Mouse (Mus musculus) adrenal gland, adult (tissue): ENCODE data around the gene Slc7a15.
A peak's percentile ranks its signal among the peaks of the same experiment; 100 is the strongest.

Source experiments
- DNase-seq, 2 experiments: peaks; one replicate each; pipeline ENCODE4 v3.0.0; 2022 to 2023; ENCODE audit warnings: low spot score in 1 of 2; ENCODE audit not compliant: inconsistent age in 2 of 2

Gene Slc7a15

GRCm38 (mm10) chr12:8510317-8510988 lies 88.4 kb downstream of the Slc7a15 start:
- DNase-seq: no peak

DNA sequence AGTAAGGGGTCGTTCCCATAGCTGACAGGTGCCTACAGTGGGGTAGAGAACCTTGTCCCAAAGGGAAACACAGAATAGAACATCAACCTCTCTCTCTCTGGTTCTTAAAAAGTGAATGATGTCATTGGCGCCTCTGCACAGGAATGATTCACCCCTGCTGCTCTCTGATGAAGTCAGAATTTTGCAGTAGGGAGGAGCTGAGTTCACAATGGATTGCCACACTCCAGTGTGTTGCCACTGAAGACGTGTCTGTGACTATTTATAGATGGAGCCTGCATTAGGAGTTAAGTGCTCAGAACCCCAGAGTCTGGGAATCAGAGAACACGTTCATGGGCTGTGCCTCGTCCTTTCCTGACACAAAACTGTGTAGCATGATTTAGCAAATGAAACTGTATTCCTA lies 89.2 kb downstream of the Slc7a15 start:
- peak in 1 of 2 experiments; percentile 71 for DNase-seq

GRCm38 (mm10) chr12:8506954-8507707 lies 91.7 kb downstream of the Slc7a15 start:
- peak in 1 of 2 experiments; percentile 65 for DNase-seq

DNA sequence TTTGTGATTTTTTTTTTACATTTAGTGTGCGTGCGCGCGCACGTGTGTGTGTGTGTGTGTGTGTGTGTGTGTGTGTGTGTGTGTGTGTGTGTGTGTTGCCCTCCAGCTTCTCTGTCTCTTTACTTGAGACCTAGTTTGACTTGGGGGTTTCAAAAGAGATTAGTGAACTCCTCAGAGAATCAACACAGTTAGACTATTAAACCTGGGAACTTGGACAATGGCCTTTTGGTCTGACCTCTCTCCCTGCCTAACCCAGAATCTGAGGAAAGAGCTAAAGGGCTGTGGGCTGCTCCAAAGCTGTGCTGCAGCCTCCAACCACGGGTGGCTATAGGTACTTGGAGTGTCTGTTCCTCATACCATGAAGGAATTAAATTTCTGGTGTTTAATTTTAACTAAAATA lies 94.7 kb downstream of the Slc7a15 start:
- DNase-seq: no peak

- DNase-seq: peak; percentile 51 to 91
Measured at GRCm38 (mm10) chr12:8502546-8502945, 96.3 kb downstream of the Slc7a15 start.

DNA sequence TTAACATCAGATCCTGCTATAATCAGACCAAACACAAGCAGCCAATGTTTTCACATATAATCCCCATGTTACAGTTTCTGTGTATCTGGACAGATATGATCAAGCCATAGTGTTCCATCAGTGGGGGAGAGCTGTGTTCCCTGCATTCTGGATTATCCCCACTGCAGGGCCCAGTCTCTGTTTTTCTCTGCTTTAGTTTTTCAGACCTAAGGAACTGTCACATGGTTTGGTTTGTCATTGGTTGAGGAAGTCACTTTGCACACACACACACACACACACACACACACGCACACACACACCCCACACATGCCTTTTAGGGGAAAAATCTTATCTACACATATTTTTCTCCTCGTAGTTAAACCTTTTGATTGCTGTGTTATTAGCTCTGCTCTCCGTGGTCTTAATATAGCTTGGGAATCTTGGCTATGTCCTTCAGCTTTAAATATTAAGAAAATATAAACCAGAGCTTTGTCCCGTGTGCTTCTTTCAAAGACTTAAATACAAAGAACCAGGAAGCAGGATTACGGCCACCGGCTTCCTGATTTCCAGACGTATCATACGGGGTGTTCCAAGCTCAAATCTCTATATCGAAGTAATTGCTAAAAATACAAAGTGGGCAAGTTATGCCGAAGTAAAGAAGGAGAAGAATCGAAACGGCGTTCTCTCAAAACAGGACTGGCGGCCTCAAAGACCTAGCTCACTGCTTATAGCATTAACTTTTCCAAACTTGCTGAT lies 97.1 kb downstream of the Slc7a15 start:
- DNase-seq: no peak

DNA sequence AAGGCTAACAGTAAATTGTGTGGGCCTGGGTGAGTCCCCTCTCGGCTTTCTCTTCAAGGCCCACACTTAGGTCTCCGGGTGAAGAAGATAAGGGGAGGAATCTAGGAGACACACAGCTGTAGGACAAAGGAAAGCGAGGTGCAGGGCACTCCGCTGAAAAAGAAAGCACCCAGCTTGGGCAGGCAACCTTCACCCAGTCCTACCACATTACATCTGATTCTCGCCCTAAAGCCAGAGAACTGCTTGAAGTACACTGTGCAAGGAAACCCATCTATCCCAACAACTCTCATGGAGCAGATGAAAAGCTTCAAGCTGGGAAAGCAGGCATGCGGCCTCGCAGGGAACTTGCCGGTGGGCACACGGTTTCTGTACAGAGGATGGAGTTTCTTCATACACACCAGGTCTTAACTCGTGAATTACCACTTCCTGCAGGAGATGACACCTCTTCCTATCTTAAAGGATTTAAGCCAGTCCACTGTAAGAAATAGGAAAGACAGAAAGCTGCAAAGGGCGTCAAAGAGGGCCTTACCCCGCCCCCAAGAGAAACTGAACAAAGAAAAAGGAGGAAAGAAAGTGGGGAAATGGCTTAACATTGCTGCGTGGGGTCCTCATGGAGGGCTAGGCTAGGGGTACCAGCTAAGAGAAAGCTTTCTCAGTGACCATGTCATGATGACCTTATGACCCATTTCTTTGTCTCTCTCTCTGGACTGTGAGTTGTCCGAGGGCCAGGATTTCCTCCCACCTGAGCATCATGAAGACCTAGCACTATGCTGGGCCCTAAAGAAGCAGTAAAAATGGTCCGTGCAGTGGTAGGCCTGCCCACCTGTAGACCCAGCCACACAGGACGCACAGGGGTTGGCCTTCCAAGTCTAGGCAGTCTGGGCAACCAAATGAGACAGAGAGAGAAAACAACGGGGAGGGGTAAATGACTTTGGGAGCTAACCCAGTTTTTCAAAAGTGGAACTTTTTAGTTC lies 98.0 kb downstream of the Slc7a15 start:
- peak; percentile 59 to 85 for DNase-seq

DNA sequence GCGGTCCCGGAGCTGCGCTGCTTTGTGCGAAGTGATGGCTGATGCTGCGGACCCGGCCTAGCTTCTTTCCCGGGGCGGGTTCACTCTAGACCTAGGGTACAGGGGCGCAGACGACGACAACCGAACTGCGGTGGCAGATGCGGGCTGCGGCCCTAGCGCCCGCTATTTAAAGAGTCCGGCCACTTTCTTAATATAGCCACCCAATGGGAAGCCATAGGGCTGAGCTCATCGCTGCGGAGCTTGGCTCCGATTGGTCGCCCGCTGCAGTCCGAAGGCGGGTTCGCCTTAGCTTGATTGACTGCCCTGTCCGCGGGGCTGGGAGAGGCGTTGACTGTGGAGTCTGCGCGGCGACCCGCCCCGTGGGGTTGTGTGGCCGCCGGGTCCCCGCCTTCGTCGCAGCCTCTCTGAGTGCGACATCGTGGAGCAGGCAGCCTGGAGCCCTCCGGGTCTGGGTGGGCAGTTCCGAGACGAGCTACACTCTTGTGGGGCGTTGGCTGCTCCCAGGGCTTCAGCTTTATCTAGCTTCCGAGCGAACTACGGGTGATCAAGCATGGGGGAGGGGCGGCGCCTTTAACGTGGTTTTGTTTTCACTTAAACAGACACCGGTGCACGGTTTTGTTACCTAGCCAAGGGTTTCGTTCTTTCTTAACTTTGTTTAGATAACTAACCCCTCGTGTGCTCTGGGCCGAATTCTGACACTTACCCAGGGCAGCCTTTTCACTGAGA lies 98.8 kb downstream of the Slc7a15 start, which contains the start of gene Rhob:
Rhob (minus strand) TSS at position 139 of the 726 bp plus-strand sequence.
- DNase-seq: peak; percentile 99 to 100

DNA sequence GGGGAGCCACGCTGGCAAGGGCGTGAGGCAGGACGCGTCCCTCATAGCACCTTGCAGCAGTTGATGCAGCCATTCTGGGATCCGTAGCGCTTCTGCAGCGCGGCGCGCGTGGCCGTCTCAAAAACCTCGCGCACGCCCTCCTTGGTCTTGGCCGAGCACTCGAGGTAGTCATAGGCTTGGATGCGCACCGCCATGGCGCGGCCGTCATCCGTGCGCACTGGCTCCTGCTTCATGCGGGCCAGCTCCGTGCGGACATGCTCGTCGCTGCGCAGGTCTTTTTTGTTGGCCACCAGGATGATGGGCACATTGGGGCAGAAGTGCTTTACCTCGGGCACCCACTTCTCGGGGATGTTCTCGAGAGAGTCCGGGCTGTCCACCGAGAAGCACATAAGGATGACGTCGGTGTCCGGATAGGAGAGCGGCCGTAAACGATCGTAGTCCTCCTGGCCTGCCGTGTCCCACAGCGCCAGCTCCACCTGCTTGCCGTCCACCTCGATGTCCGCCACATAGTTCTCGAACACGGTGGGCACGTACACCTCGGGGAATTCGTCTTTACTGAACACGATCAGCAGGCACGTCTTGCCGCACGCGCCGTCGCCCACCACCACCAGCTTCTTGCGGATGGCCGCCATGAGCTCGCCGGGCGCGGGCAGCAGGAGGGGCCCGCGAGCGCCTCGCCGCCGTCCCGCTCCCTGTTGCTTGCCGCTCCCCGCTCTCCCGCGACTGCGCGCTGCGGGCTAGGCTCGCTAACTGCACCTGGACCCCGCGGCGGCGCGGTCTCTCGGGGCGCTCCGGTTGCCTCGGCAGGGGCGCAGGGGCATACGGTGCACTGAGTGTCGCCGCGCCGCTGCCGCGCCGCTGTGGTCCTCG lies 99.6 kb downstream of the Slc7a15 start:
- peak; percentile 77 to 93 for DNase-seq

DNA sequence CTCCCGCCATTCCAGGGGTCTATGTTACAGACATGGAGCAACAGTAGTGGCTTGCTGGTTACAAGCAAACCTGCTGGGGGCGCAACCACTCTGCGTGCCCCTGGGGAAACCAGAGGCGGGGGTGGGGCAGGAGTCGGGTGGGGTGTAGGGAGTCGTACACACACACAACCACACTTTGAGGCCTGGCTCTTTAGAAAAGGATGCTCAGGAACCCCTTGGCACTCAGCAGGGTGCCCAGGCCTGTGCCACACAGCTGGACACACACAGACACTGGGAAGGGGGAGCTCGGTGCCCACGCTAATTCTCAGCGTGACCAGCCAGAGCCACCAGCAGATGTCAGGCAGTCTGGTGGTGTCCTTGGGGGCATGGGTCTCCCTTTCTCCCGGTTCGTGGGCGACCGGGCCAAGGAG lies 100.3 kb downstream of the Slc7a15 start:
- peak in 1 of 2 experiments; percentile 57 for DNase-seq

- DNase-seq: peak; percentile 43 to 84
Measured at GRCm38 (mm10) chr12:8498148-8498571, 100.7 kb downstream of the Slc7a15 start.

DNA sequence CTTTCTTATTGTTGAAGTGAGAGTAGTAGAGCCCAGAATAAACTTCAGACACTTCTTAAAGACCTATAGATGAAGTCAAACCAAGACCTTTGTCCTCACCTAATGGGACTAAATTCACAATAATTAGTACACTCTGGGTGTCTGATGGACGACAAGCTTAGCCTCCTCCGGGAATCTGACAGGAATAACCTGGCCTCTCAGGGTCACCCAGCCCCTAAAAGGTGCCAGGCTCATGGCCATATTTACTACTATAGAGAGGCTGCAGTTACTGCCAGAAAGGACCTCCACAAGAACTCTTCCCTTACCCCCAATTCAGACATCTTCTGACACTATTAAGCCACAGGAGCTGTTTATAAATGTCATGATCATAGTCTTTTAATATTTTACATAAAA lies 101.6 kb downstream of the Slc7a15 start:
- peak in 1 of 2 experiments; percentile 63 for DNase-seq

DNA sequence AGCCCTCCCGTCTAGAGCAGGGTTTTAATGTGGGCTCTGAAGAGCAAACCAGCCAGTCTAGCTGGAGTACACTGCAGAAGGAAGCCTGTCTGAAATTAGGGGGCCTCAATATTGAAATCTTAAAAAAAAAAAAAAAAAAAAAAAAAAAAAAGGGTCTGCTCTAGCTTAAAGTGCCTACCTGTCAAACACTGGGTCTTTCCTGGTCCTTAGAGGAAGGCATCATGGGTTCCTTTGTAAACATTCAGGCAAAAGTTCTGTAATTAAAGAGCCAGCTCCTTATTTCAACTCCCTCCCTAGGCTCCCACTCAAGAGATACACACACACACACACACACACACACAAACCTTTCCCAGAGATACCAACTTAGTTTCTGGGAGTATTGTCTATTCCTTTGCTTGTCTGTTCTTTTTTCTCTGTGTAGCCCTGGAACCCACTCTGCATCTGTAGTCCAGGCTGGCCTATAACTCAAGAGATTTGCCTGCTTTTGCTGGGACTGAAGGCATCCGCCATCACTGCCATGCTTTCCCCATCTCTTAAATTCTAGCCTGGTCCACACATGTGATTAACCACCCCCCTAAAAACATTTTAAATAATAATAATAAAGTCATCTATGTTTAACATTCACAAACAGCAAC lies 102.1 kb downstream of the Slc7a15 start:
- DNase-seq: peak in 1 of 2 experiments; percentile 61

- peak; percentile 68 to 91 for DNase-seq
Measured at GRCm38 (mm10) chr12:8495881-8496678, 102.8 kb downstream of the Slc7a15 start.

GRCm38 (mm10) chr12:8494675-8495074 lies 104.2 kb downstream of the Slc7a15 start:
- peak; percentile 37 to 67 for DNase-seq

GRCm38 (mm10) chr12:8493386-8493785 lies 105.5 kb downstream of the Slc7a15 start:
- peak in 1 of 2 experiments; percentile 54 for DNase-seq

DNA sequence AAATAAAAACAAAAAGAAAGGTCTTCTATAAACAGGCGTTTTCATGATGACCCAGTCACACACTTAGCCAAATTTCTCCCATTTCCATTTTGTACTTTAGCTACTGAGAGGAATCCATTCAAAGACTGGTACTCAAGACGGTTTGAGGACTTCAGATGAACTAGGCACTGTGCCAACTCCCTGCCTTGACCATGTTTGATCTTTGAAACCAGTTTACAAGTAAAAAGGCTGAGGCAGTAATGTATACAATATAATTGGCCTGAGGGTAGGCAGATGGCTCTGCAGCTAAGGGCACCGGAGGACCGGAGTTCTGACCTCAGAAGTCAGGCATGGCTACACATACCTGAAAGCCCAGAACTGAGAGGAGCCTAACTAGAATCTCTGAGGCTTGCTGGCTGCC lies 109.8 kb downstream of the Slc7a15 start:
- DNase-seq: no peak

DNA sequence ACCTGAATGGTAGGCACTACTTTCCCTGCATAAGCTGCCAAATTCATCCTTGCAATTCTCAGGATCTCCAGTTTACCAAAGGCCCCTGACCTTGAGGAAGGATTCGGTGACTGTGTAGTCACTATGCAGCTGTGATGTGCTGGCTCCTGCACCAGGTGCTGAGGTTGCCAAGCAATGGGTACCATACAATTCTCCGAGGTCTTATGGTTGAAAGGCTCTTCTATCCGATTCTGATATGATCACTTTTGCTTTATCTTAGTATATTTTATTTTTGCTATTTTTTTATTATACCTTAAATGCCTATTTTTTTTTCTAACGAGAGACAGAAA lies 110.2 kb downstream of the Slc7a15 start:
- no peak for DNase-seq
